Mouse (Mus musculus): ENCODE results near the gene Msi2.

Gene Msi2

GRCm38 (mm10) chr11:88509464-88509863, 208.8 kb downstream of the Msi2 start:
- no peak for DNase-seq

- no peak for DNase-seq
Observed at GRCm38 (mm10) chr11:88508133-88508532, 210.2 kb downstream of the Msi2 start.

- no peak for DNase-seq
Observed at GRCm38 (mm10) chr11:88506544-88507419, 211.5 kb downstream of the Msi2 start.

- no peak for DNase-seq
Observed at GRCm38 (mm10) chr11:88506109-88506508, 212.2 kb downstream of the Msi2 start.

- no peak for DNase-seq
Observed at GRCm38 (mm10) chr11:88502566-88502965, 215.7 kb downstream of the Msi2 start.

- no peak for DNase-seq
Observed at GRCm38 (mm10) chr11:88498491-88498890, 219.8 kb downstream of the Msi2 start.

- DNase-seq, result peak in 1 of 2 experiments; percentile 30
Observed at GRCm38 (mm10) chr11:88496460-88496859, 221.9 kb downstream of the Msi2 start.

- DNase-seq, result no peak
Observed at GRCm38 (mm10) chr11:88495759-88496158, 222.6 kb downstream of the Msi2 start.

- DNase-seq, result no peak
Observed at GRCm38 (mm10) chr11:88495018-88495417, 223.3 kb downstream of the Msi2 start.

GRCm38 (mm10) chr11:88493795-88494559, 224.3 kb downstream of the Msi2 start:
- no peak for DNase-seq

- DNase-seq, result no peak
Observed at GRCm38 (mm10) chr11:88492585-88492984, 225.7 kb downstream of the Msi2 start.

- no peak for DNase-seq
Observed at GRCm38 (mm10) chr11:88489985-88490384, 228.3 kb downstream of the Msi2 start.

GRCm38 (mm10) chr11:88488941-88489724, 229.2 kb downstream of the Msi2 start:
- no peak for DNase-seq

GRCm38 (mm10) chr11:88488175-88488940, 230.0 kb downstream of the Msi2 start:
- peak in 1 of 2 experiments; percentile 44 for DNase-seq

- no peak for DNase-seq
Observed at GRCm38 (mm10) chr11:88485987-88486386, 232.3 kb downstream of the Msi2 start.

GRCm38 (mm10) chr11:88485088-88485487, 233.2 kb downstream of the Msi2 start:
- DNase-seq, result no peak

GRCm38 (mm10) chr11:88484047-88484446, 234.3 kb downstream of the Msi2 start:
- no peak for DNase-seq

GRCm38 (mm10) chr11:88482636-88483035, 235.7 kb downstream of the Msi2 start:
- no peak for DNase-seq

GRCm38 (mm10) chr11:88482236-88482635, 236.1 kb downstream of the Msi2 start:
- DNase-seq, result no peak

GRCm38 (mm10) chr11:88481602-88482161, 236.6 kb downstream of the Msi2 start:
- peak in 1 of 2 experiments; percentile 50 for DNase-seq

- DNase-seq, result no peak
Observed at GRCm38 (mm10) chr11:88481092-88481601, 237.2 kb downstream of the Msi2 start.

GRCm38 (mm10) chr11:88479498-88479897, 238.8 kb downstream of the Msi2 start:
- no peak for DNase-seq
